Mouse (Mus musculus): Measurements from ENCODE around the gene Rab40c.

DNA sequence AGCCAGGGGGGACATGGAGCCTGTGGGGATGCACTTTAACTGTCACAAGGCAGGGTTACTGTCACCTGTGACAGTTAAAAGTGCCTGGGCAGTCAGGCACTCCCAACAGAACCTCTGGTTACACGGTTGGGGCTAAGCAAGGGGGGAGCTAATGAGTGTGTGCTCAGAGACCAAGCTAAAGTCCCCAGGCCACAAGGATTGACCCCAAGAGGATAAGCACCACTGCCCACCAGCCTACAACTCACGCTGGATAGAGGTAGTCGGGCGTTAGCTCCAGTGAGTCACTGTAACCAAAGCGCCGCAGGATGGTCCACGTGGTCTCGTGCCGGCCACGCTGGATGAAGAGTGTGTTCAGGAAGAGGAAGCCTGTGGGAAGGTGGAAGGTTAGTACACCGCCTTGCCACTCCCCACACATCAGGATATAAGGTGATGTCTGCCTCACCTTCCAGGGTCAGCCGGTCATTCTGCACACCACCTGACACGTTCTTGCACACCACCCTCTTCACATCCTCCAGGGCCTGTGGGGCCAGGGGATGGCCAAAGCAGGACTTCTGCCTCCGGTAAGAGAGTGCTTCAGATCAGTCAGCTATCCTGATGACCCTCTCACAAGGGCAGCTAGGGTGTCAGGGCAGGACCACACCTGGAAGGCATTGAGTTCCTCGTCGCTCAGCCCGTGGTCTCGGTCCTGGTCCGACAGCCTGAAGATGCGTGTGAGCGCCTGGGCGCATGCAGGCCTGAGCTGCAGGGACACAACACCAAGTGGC is 78.2 kb downstream of the Rab40c start, which contains the start of gene Gm20683:
- TF ChIP-seq CTCF (IDR thresholded peaks at IDR 0.05; ENCODE audit: low read depth, low read length) (no peak), TAL1 (conservative IDR thresholded peaks at IDR 0.05; ENCODE audit: low read depth, low read length) (no peak), GATA2 (IDR thresholded peaks at IDR 0.05; ENCODE audit: borderline replicate concordance, low read depth, low read length) (no peak)

Measured in G1E (cell line).